Mouse (Mus musculus): ENCODE data around the gene Pik3r6. TPM values are rescaled to one million over a fixed set of nuclear protein-coding genes. Genes with fewer than 3 reads are reported as not detected.

Gene Pik3r6
- polyA plus RNA-seq, 2 experiments: 2.2 to 2.9 TPM

- no peak for ATAC-seq (ENCODE audit: low FRiP score, low read depth)
- no peaks in the 10 kb centered on the region for H3K9me3 ChIP-seq (ENCODE audit: control insufficient read depth, low read length)
- no peak for TF ChIP-seq POLR2A (IDR thresholded peaks at IDR 0.05; ENCODE audit: borderline replicate concordance, extremely low read depth, insufficient read depth, insufficient read length)
- no peaks in the 10 kb centered on the region for H3K36me3 ChIP-seq (ENCODE audit: control insufficient read depth, insufficient read depth, low read length)
- WGBS: 76% methylated on average over 3 of the region's 3 CpGs
- no peaks in the 10 kb centered on the region for H3K4me1 ChIP-seq (ENCODE audit: control insufficient read depth, insufficient read depth, low read length)
- H3K9ac ChIP-seq (ENCODE audit: low read depth, low read length, severe bottlenecking): no peak overlapping the region
- no peak for DNase-seq (ENCODE audit: low spot score)
- H3K4me3 ChIP-seq (replicated peaks; ENCODE audit: low read length): no peak overlapping the region
- H3K27ac ChIP-seq (replicated peaks; ENCODE audit: low read depth, low read length): no peak overlapping the region
- H3K27me3 ChIP-seq (ENCODE audit: control insufficient read depth, insufficient read depth, low read length): no peaks in the 10 kb centered on the region
- H3K4me2 ChIP-seq (replicated peaks; ENCODE audit: low read depth, low read length, severe bottlenecking): no peak overlapping the region
Observed at GRCm38 (mm10) chr11:68462716-68463115, 40.1 kb upstream of the Pik3r6 start.

DNA sequence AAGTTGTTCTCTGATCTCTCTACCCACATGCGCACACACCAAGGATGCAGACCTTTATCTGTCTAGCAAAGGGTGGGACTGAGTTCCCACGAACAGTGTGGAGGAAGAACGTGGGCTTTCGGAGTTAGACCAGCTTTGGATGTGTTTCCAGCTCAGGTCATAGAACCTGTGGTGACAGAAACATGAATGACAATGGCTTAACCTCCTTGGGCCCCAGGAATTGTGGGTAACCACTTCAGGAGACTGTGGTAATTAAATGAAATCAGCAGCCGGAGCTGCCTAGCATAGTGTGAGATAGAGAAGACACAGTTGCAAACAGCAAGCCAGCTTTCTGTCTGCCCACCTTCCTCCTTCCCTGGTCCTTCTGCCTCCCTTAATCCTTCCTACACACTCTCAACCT is 38.6 kb upstream of the Pik3r6 start:
- TF ChIP-seq POLR2A (IDR thresholded peaks at IDR 0.05; ENCODE audit: borderline replicate concordance, extremely low read depth, insufficient read depth, insufficient read length): no peak
- Histone ChIP-seq H3K36me3 (ENCODE audit: control insufficient read depth, insufficient read depth, low read length) (no peaks in the 10 kb centered on the region), H3K4me1 (ENCODE audit: control insufficient read depth, insufficient read depth, low read length) (no peaks in the 10 kb centered on the region), H3K27ac (replicated peaks; ENCODE audit: low read depth, low read length) (no peak overlapping the region), H3K4me3 (replicated peaks; ENCODE audit: low read length) (no peak overlapping the region), H3K9me3 (ENCODE audit: control insufficient read depth, low read length) (no peaks in the 10 kb centered on the region), H3K27me3 (ENCODE audit: control insufficient read depth, insufficient read depth, low read length) (no peaks in the 10 kb centered on the region), H3K9ac (ENCODE audit: low read depth, low read length, severe bottlenecking) (no peak overlapping the region), H3K4me2 (replicated peaks; ENCODE audit: low read depth, low read length, severe bottlenecking) (no peak overlapping the region)
- DNase-seq (ENCODE audit: low spot score) (no peak), ATAC-seq (ENCODE audit: low FRiP score, low read depth) (no peak)
- WGBS: 82% methylated on average over 5 of the region's 5 CpGs

- 64% methylated on average over 2 of the region's 2 CpGs for WGBS
- H3K36me3 ChIP-seq (ENCODE audit: control insufficient read depth, insufficient read depth, low read length): no peaks in the 10 kb centered on the region
- H3K4me2 ChIP-seq (replicated peaks; ENCODE audit: low read depth, low read length, severe bottlenecking): no peak overlapping the region
- no peak overlapping the region for H3K27ac ChIP-seq (replicated peaks; ENCODE audit: low read depth, low read length)
- ATAC-seq (ENCODE audit: low FRiP score, low read depth) (no peak), DNase-seq (ENCODE audit: low spot score) (no peak)
- no peak overlapping the region for H3K9ac ChIP-seq (ENCODE audit: low read depth, low read length, severe bottlenecking)
- no peaks in the 10 kb centered on the region for H3K4me1 ChIP-seq (ENCODE audit: control insufficient read depth, insufficient read depth, low read length)
- no peak for TF ChIP-seq POLR2A (IDR thresholded peaks at IDR 0.05; ENCODE audit: borderline replicate concordance, extremely low read depth, insufficient read depth, insufficient read length)
- no peak overlapping the region for H3K4me3 ChIP-seq (replicated peaks; ENCODE audit: low read length)
- no peaks in the 10 kb centered on the region for H3K9me3 ChIP-seq (ENCODE audit: control insufficient read depth, low read length)
- H3K27me3 ChIP-seq (ENCODE audit: control insufficient read depth, insufficient read depth, low read length): no peaks in the 10 kb centered on the region
Observed at GRCm38 (mm10) chr11:68465090-68465489, 37.7 kb upstream of the Pik3r6 start.

DNA sequence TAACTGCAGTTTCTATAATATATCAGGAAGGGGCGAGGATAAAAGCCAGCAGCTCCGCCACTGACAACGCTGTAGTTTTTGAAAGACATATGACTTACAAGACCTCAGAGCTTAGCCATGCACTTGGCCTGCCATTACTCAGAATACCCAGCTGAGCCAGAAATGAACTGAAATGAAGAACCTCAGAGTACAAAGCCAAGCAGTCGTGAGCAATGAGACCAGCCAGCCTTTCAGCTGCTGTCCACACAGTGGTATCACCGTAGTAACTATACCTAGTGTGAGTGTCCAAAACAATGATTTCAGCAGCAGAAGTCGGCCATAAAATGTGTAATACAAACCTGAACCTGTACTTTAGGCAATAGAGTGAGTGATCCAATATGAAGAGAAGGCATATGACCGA is 35.4 kb upstream of the Pik3r6 start:
- TF ChIP-seq POLR2A (IDR thresholded peaks at IDR 0.05; ENCODE audit: borderline replicate concordance, extremely low read depth, insufficient read depth, insufficient read length): no peak
- ATAC-seq (ENCODE audit: low FRiP score, low read depth): no peak

DNA sequence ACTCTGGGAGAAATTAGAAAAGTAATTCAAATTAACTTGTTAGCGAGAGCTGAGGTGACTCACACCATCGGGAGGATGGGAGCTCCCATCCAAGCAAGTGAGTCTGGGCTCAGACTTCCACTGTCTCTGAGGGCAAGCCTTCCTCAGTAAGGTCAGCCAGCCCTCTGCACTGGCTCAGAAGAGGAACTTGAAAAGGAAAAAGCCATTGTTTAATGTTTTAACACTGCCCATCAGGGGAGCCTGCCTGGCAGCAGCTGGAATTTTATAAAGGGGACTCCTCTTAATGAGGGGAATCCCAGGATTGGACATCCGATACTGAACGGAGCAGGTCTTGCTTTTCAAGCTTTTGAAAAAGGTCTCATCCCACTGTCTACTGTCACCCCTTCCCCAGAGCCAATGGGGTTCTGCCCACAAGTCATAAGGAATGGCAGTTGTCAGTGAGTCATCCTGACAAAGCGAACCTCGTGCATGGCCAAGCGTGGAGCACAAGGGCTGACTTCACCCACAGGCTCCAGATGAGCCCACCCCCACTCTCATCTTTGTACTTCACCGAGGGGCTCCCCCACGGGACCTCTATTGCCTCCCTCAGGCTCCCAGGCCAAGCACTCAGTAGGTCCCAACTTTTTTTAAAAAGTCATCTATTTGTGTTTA is 34.7 kb upstream of the Pik3r6 start:
- no peak for ATAC-seq (ENCODE audit: low FRiP score, low read depth)
- H3K27ac ChIP-seq (replicated peaks; ENCODE audit: low read depth, low read length): no peak overlapping the region
- H3K4me1 ChIP-seq (ENCODE audit: control insufficient read depth, insufficient read depth, low read length): no peaks in the 10 kb centered on the region
- no peak overlapping the region for H3K4me2 ChIP-seq (replicated peaks; ENCODE audit: low read depth, low read length, severe bottlenecking)
- H3K9ac ChIP-seq (ENCODE audit: low read depth, low read length, severe bottlenecking): no peak overlapping the region
- 70% methylated on average over 9 of the region's 9 CpGs for WGBS
- no peak for DNase-seq (ENCODE audit: low spot score)
- no peaks in the 10 kb centered on the region for H3K36me3 ChIP-seq (ENCODE audit: control insufficient read depth, insufficient read depth, low read length)
- no peak for TF ChIP-seq POLR2A (IDR thresholded peaks at IDR 0.05; ENCODE audit: borderline replicate concordance, extremely low read depth, insufficient read depth, insufficient read length)
- H3K27me3 ChIP-seq (ENCODE audit: control insufficient read depth, insufficient read depth, low read length): no peaks in the 10 kb centered on the region
- H3K9me3 ChIP-seq (ENCODE audit: control insufficient read depth, low read length): no peaks in the 10 kb centered on the region
- no peak overlapping the region for H3K4me3 ChIP-seq (replicated peaks; ENCODE audit: low read length)

More for the DNA sequence above, 35.4 kb upstream of the Pik3r6 start:
- Histone ChIP-seq H3K27ac (replicated peaks; ENCODE audit: low read depth, low read length) (no peak overlapping the region), H3K36me3 (ENCODE audit: control insufficient read depth, insufficient read depth, low read length) (no peaks in the 10 kb centered on the region), H3K9me3 (ENCODE audit: control insufficient read depth, low read length) (no peaks in the 10 kb centered on the region), H3K9ac (ENCODE audit: low read depth, low read length, severe bottlenecking) (no peak overlapping the region), H3K4me3 (replicated peaks; ENCODE audit: low read length) (no peak overlapping the region), H3K4me2 (replicated peaks; ENCODE audit: low read depth, low read length, severe bottlenecking) (no peak overlapping the region), H3K27me3 (ENCODE audit: control insufficient read depth, insufficient read depth, low read length) (no peaks in the 10 kb centered on the region), H3K4me1 (ENCODE audit: control insufficient read depth, insufficient read depth, low read length) (no peaks in the 10 kb centered on the region)
- 79% methylated on average over 7 of the region's 7 CpGs for WGBS
- no peak for DNase-seq (ENCODE audit: low spot score)

Measured in limb, embryonic 14.5 days (tissue).